Mouse (Mus musculus): ENCODE results near the gene Hpcal4. TPM values are rescaled to one million over a fixed set of nuclear protein-coding genes. Genes with fewer than 3 reads are reported as not detected.

Gene Hpcal4
- polyA plus RNA-seq (2014; fragmentation: Nextera tagmentation; extraction: Ambion mirVana) = 0.50 and 0.81 TPM in 2 replicates

GRCm38 (mm10) chr4:123182328-123183238 lies at the start of gene Hpcal4:
Gene Hpcal4, plus strand, starts transcription at chr4:123183227.
- under 1% methylated on average over 42 of the region's 44 CpGs for WGBS
- ATAC-seq (ENCODE audit: low read depth) (peak; percentile 54), DNase-seq (ENCODE audit: low spot score) (peak; percentile 50)

GRCm38 (mm10) chr4:123137551-123137950 lies 45.5 kb upstream of the Hpcal4 start:
- Histone ChIP-seq H3K9me3 (ENCODE audit: control insufficient read depth, low read length) (no peaks in the 10 kb centered on the region), H3K4me3 (ENCODE audit: low read depth, low read length) (no peak overlapping the region), H3K27ac (replicated peaks; ENCODE audit: low read depth, low read length) (no peak overlapping the region), H3K36me3 (ENCODE audit: control insufficient read depth, insufficient read depth, low read length) (peaks cover 40% of the 10 kb centered on the region), H3K4me1 (ENCODE audit: control insufficient read depth, insufficient read depth, low read length) (peaks cover 16% of the 10 kb centered on the region), H3K9ac (ENCODE audit: low read depth, low read length) (no peak overlapping the region), H3K4me2 (ENCODE audit: low read depth, low read length) (no peak overlapping the region), H3K27me3 (replicated peaks; ENCODE audit: control insufficient read depth, insufficient read depth, low read length) (no peaks in the 10 kb centered on the region)
- ATAC-seq (ENCODE audit: low read depth) (no peak), DNase-seq (ENCODE audit: low spot score) (no peak)
- 86% methylated on average over 3 of the region's 3 CpGs for WGBS

More at GRCm38 (mm10) chr4:123182328-123183238, at the start of gene Hpcal4:
- H3K9ac ChIP-seq (ENCODE audit: low read depth, low read length) = peak within 1 kb of the TSS; percentile 15
- no peak within 1 kb of the TSS for H3K27ac ChIP-seq (replicated peaks; ENCODE audit: low read depth, low read length)
- H3K36me3 ChIP-seq (ENCODE audit: control insufficient read depth, insufficient read depth, low read length) = no peaks in the 10 kb centered on the region
- H3K4me2 ChIP-seq (ENCODE audit: low read depth, low read length) = peak within 1 kb of the TSS; percentile 79
- peaks cover 12% of the 10 kb centered on the region; the same call in 1 of the 2 replicates for H3K4me1 ChIP-seq (ENCODE audit: control insufficient read depth, insufficient read depth, low read length)
- peaks cover 62% of the 10 kb centered on the region for H3K27me3 ChIP-seq (replicated peaks; ENCODE audit: control insufficient read depth, insufficient read depth, low read length)
- H3K4me3 ChIP-seq (ENCODE audit: low read depth, low read length) = peak within 1 kb of the TSS; percentile 44
- no peaks in the 10 kb centered on the region for H3K9me3 ChIP-seq (ENCODE audit: control insufficient read depth, low read length)

GRCm38 (mm10) chr4:123139513-123140154 lies 43.4 kb upstream of the Hpcal4 start, which contains the start of gene Ppie:
Gene Ppie, minus strand, starts transcription at chr4:123139951.
- Histone ChIP-seq H3K4me1 (ENCODE audit: control insufficient read depth, insufficient read depth, low read length) (peaks cover 16% of the 10 kb centered on the region), H3K36me3 (ENCODE audit: control insufficient read depth, insufficient read depth, low read length) (peaks cover 22% of the 10 kb centered on the region), H3K27me3 (replicated peaks; ENCODE audit: control insufficient read depth, insufficient read depth, low read length) (no peaks in the 10 kb centered on the region), H3K9me3 (ENCODE audit: control insufficient read depth, low read length) (no peaks in the 10 kb centered on the region), H3K4me2 (ENCODE audit: low read depth, low read length) (peak within 1 kb of the TSS; percentile 86), H3K4me3 (ENCODE audit: low read depth, low read length) (peak within 1 kb of the TSS; percentile 68), H3K27ac (replicated peaks; ENCODE audit: low read depth, low read length) (peak within 1 kb of the TSS; percentile 89), H3K9ac (ENCODE audit: low read depth, low read length) (peak within 1 kb of the TSS; percentile 75)
- ATAC-seq (ENCODE audit: low read depth) = peak; percentile 98
- peak; percentile 95 for DNase-seq (ENCODE audit: low spot score)
- under 1% methylated on average over 34 of the region's 34 CpGs for WGBS

GRCm38 (mm10) chr4:123147446-123148150 lies 35.4 kb upstream of the Hpcal4 start:
- H3K36me3 ChIP-seq (ENCODE audit: control insufficient read depth, insufficient read depth, low read length) = no peaks in the 10 kb centered on the region
- H3K27ac ChIP-seq (replicated peaks; ENCODE audit: low read depth, low read length) = no peak overlapping the region
- H3K9me3 ChIP-seq (ENCODE audit: control insufficient read depth, low read length) = no peaks in the 10 kb centered on the region
- no peaks in the 10 kb centered on the region for H3K4me1 ChIP-seq (ENCODE audit: control insufficient read depth, insufficient read depth, low read length)
- no peak for ATAC-seq (ENCODE audit: low read depth)
- DNase-seq (ENCODE audit: low spot score) = no peak
- no peak overlapping the region for H3K4me3 ChIP-seq (ENCODE audit: low read depth, low read length)
- H3K4me2 ChIP-seq (ENCODE audit: low read depth, low read length) = no peak overlapping the region
- no peaks in the 10 kb centered on the region for H3K27me3 ChIP-seq (replicated peaks; ENCODE audit: control insufficient read depth, insufficient read depth, low read length)
- 70% methylated on average over 5 of the region's 5 CpGs for WGBS
- no peak overlapping the region for H3K9ac ChIP-seq (ENCODE audit: low read depth, low read length)

- no peaks in the 10 kb centered on the region for H3K27me3 ChIP-seq (replicated peaks; ENCODE audit: control insufficient read depth, insufficient read depth, low read length)
- H3K36me3 ChIP-seq (ENCODE audit: control insufficient read depth, insufficient read depth, low read length) = no peaks in the 10 kb centered on the region
- no peak overlapping the region for H3K9ac ChIP-seq (ENCODE audit: low read depth, low read length)
- ATAC-seq (ENCODE audit: low read depth) = no peak
- H3K4me3 ChIP-seq (ENCODE audit: low read depth, low read length) = no peak overlapping the region
- no peaks in the 10 kb centered on the region for H3K4me1 ChIP-seq (ENCODE audit: control insufficient read depth, insufficient read depth, low read length)
- WGBS = 76% methylated on average over 4 of the region's 4 CpGs
- no peak overlapping the region for H3K4me2 ChIP-seq (ENCODE audit: low read depth, low read length)
- no peak for DNase-seq (ENCODE audit: low spot score)
- H3K9me3 ChIP-seq (ENCODE audit: control insufficient read depth, low read length) = no peaks in the 10 kb centered on the region
- H3K27ac ChIP-seq (replicated peaks; ENCODE audit: low read depth, low read length) = no peak overlapping the region
Observed at GRCm38 (mm10) chr4:123152003-123152402, 31.0 kb upstream of the Hpcal4 start.

GRCm38 (mm10) chr4:123152976-123153375 lies 30.1 kb upstream of the Hpcal4 start:
- 55% methylated on average over 5 of the region's 5 CpGs for WGBS
- DNase-seq (ENCODE audit: low spot score) = no peak
- H3K36me3 ChIP-seq (ENCODE audit: control insufficient read depth, insufficient read depth, low read length) = no peaks in the 10 kb centered on the region

GRCm38 (mm10) chr4:123155004-123155403 lies 28.0 kb upstream of the Hpcal4 start:
- no peak overlapping the region for H3K9ac ChIP-seq (ENCODE audit: low read depth, low read length)
- H3K27ac ChIP-seq (replicated peaks; ENCODE audit: low read depth, low read length) = no peak overlapping the region
- H3K9me3 ChIP-seq (ENCODE audit: control insufficient read depth, low read length) = no peaks in the 10 kb centered on the region
- no peak overlapping the region for H3K4me2 ChIP-seq (ENCODE audit: low read depth, low read length)
- H3K36me3 ChIP-seq (ENCODE audit: control insufficient read depth, insufficient read depth, low read length) = no peaks in the 10 kb centered on the region
- 28% methylated on average over 4 of the region's 4 CpGs for WGBS
- no peak overlapping the region for H3K4me3 ChIP-seq (ENCODE audit: low read depth, low read length)
- H3K27me3 ChIP-seq (replicated peaks; ENCODE audit: control insufficient read depth, insufficient read depth, low read length) = no peaks in the 10 kb centered on the region
- DNase-seq (ENCODE audit: low spot score) (peak; percentile 61), ATAC-seq (ENCODE audit: low read depth) (no peak)
- no peaks in the 10 kb centered on the region for H3K4me1 ChIP-seq (ENCODE audit: control insufficient read depth, insufficient read depth, low read length)

More at GRCm38 (mm10) chr4:123152976-123153375, 30.1 kb upstream of the Hpcal4 start:
- no peak for ATAC-seq (ENCODE audit: low read depth)
- Histone ChIP-seq H3K4me2 (ENCODE audit: low read depth, low read length) (no peak overlapping the region), H3K4me1 (ENCODE audit: control insufficient read depth, insufficient read depth, low read length) (no peaks in the 10 kb centered on the region), H3K9me3 (ENCODE audit: control insufficient read depth, low read length) (no peaks in the 10 kb centered on the region), H3K9ac (ENCODE audit: low read depth, low read length) (no peak overlapping the region), H3K27ac (replicated peaks; ENCODE audit: low read depth, low read length) (no peak overlapping the region), H3K27me3 (replicated peaks; ENCODE audit: control insufficient read depth, insufficient read depth, low read length) (no peaks in the 10 kb centered on the region), H3K4me3 (ENCODE audit: low read depth, low read length) (no peak overlapping the region)

- Histone ChIP-seq H3K9me3 (ENCODE audit: control insufficient read depth, low read length) (no peaks in the 10 kb centered on the region), H3K36me3 (ENCODE audit: control insufficient read depth, insufficient read depth, low read length) (no peaks in the 10 kb centered on the region), H3K27ac (replicated peaks; ENCODE audit: low read depth, low read length) (no peak overlapping the region), H3K9ac (ENCODE audit: low read depth, low read length) (no peak overlapping the region), H3K27me3 (replicated peaks; ENCODE audit: control insufficient read depth, insufficient read depth, low read length) (no peaks in the 10 kb centered on the region), H3K4me1 (ENCODE audit: control insufficient read depth, insufficient read depth, low read length) (no peaks in the 10 kb centered on the region), H3K4me2 (ENCODE audit: low read depth, low read length) (no peak overlapping the region), H3K4me3 (ENCODE audit: low read depth, low read length) (no peak overlapping the region)
- ATAC-seq (ENCODE audit: low read depth) (no peak), DNase-seq (ENCODE audit: low spot score) (no peak)
- 73% methylated on average over 2 of the region's 2 CpGs for WGBS
Observed at GRCm38 (mm10) chr4:123155427-123155826, 27.6 kb upstream of the Hpcal4 start.
